Mouse (Mus musculus): ENCODE data around the gene Gm5565.
"Not testable (repeated sequence)": the region's sequence is repeated elsewhere in the genome, so short reads cannot be mapped to it uniquely, and the experiment has no call there.

Gm5565 gene

GRCm38 (mm10) chr5:146160439-146160838 lies at the start of gene Gm5565:
Gm5565 (minus strand) TSS chr5:146160539.
- not testable (repeated sequence) for TF ChIP-seq GATA4 (IDR thresholded peaks at IDR 0.05; ENCODE audit: insufficient replicate concordance, low read length)

- no peak for TF ChIP-seq GATA4 (IDR thresholded peaks at IDR 0.05; ENCODE audit: insufficient replicate concordance, low read length)
Measured at GRCm38 (mm10) chr5:146205537-146205936, 45.2 kb upstream of the Gm5565 start.

GRCm38 (mm10) chr5:146203921-146204320 lies 43.6 kb upstream of the Gm5565 start:
- TF ChIP-seq GATA4 (IDR thresholded peaks at IDR 0.05; ENCODE audit: insufficient replicate concordance, low read length) = no peak

GRCm38 (mm10) chr5:146200580-146200979 lies 40.2 kb upstream of the Gm5565 start:
- TF ChIP-seq GATA4 (IDR thresholded peaks at IDR 0.05; ENCODE audit: insufficient replicate concordance, low read length) = no peak

- no peak for TF ChIP-seq GATA4 (IDR thresholded peaks at IDR 0.05; ENCODE audit: insufficient replicate concordance, low read length)
Measured at GRCm38 (mm10) chr5:146199540-146199939, 39.2 kb upstream of the Gm5565 start.

- no peak for TF ChIP-seq GATA4 (IDR thresholded peaks at IDR 0.05; ENCODE audit: insufficient replicate concordance, low read length)
Measured at GRCm38 (mm10) chr5:146199073-146199472, 38.7 kb upstream of the Gm5565 start.

- TF ChIP-seq GATA4 (IDR thresholded peaks at IDR 0.05; ENCODE audit: insufficient replicate concordance, low read length) = no peak
Measured at GRCm38 (mm10) chr5:146193360-146193759, 33.0 kb upstream of the Gm5565 start.

- no peak for TF ChIP-seq GATA4 (IDR thresholded peaks at IDR 0.05; ENCODE audit: insufficient replicate concordance, low read length)
Measured at GRCm38 (mm10) chr5:146190501-146191269, 30.3 kb upstream of the Gm5565 start.

GRCm38 (mm10) chr5:146190093-146190492 lies 29.8 kb upstream of the Gm5565 start:
- no peak for TF ChIP-seq GATA4 (IDR thresholded peaks at IDR 0.05; ENCODE audit: insufficient replicate concordance, low read length)

- TF ChIP-seq GATA4 (IDR thresholded peaks at IDR 0.05; ENCODE audit: insufficient replicate concordance, low read length) = no peak
Measured at GRCm38 (mm10) chr5:146188712-146189111, 28.4 kb upstream of the Gm5565 start.

GRCm38 (mm10) chr5:146188144-146188543 lies 27.8 kb upstream of the Gm5565 start:
- no peak for TF ChIP-seq GATA4 (IDR thresholded peaks at IDR 0.05; ENCODE audit: insufficient replicate concordance, low read length)

- TF ChIP-seq GATA4 (IDR thresholded peaks at IDR 0.05; ENCODE audit: insufficient replicate concordance, low read length) = not testable (repeated sequence)
Measured at GRCm38 (mm10) chr5:146185204-146185603, 24.9 kb upstream of the Gm5565 start, which contains the start of gene 1700001J03Rik. 1700001J03Rik (minus strand) TSS chr5:146185304.

- TF ChIP-seq GATA4 (IDR thresholded peaks at IDR 0.05; ENCODE audit: insufficient replicate concordance, low read length) = not testable (repeated sequence)
Measured at GRCm38 (mm10) chr5:146170621-146171020, 10.3 kb upstream of the Gm5565 start, which contains the start of gene Gm6309. Gm6309 (minus strand) TSS chr5:146170721.

- TF ChIP-seq GATA4 (IDR thresholded peaks at IDR 0.05; ENCODE audit: insufficient replicate concordance, low read length) = no peak
Measured at GRCm38 (mm10) chr5:146150454-146150853, 9.9 kb downstream of the Gm5565 start.

GRCm38 (mm10) chr5:146147903-146148302 lies 12.4 kb downstream of the Gm5565 start:
- no peak for TF ChIP-seq GATA4 (IDR thresholded peaks at IDR 0.05; ENCODE audit: insufficient replicate concordance, low read length)
